Mouse (Mus musculus) C2C12 (cell line): ENCODE measurements around the gene Dgkk. TPM values are rescaled to one million over a fixed set of nuclear protein-coding genes. Genes with fewer than 3 reads are reported as not detected.
"Not testable (repeated sequence)": the region's sequence is repeated elsewhere in the genome, so short reads cannot be mapped to it uniquely, and the experiment has no call there.

ENCODE experiments used
- H3K27me3 ChIP-seq: one replicate; pipeline ENCODE4 v1.6.1; 2011; ENCODE audit not compliant: control insufficient read depth, insufficient read depth, insufficient read length
- H3K36me3 ChIP-seq: one replicate; pipeline ENCODE4 v1.6.1; 2011; ENCODE audit not compliant: control insufficient read depth, insufficient read depth
- H3K4me3 ChIP-seq: one replicate; pipeline ENCODE4 v1.5.1; 2011; ENCODE audit warnings: mild to moderate bottlenecking, control low read depth; ENCODE audit not compliant: poor library complexity, insufficient read depth, severe bottlenecking
- H3K79me2 ChIP-seq: one replicate; pipeline ENCODE4 v1.6.1; 2011; ENCODE audit not compliant: control insufficient read depth, insufficient read depth
- H3K79me3 ChIP-seq: one replicate; pipeline ENCODE4 v1.6.1; 2011; ENCODE audit warnings: low read depth, control low read depth
- H3ac ChIP-seq: one replicate; pipeline ENCODE3; 2011; ENCODE audit warnings: low read depth; ENCODE audit not compliant: control insufficient read depth, insufficient read length
- CEBPB ChIP-seq: IDR thresholded peaks from one replicate; pipeline ENCODE4 v1.6.1; 2011; ENCODE audit warnings: low read depth, mild to moderate bottlenecking, control low read depth, moderate library complexity
- CTCF ChIP-seq: IDR thresholded peaks from one replicate; pipeline ENCODE4 v1.5.1; 2011; ENCODE audit not compliant: control insufficient read depth, insufficient read depth, insufficient read length
- FOSL1 ChIP-seq: IDR thresholded peaks from one replicate; pipeline ENCODE4 v1.8.0; 2011; ENCODE audit warnings: mild to moderate bottlenecking, low read length; ENCODE audit not compliant: poor library complexity, insufficient read depth, severe bottlenecking
- MAX ChIP-seq: IDR thresholded peaks from one replicate; pipeline ENCODE4 v1.6.1; 2011; ENCODE audit warnings: mild to moderate bottlenecking, control low read depth
- MYOD1 ChIP-seq: IDR thresholded peaks from one replicate; pipeline ENCODE4 v1.6.1; 2011; ENCODE audit warnings: low read depth; ENCODE audit not compliant: control insufficient read depth, insufficient read length
- MYOG ChIP-seq: IDR thresholded peaks from one replicate; pipeline ENCODE4 v1.6.1; 2011; ENCODE audit not compliant: control insufficient read depth, insufficient read length; ENCODE audit errors: extremely low read depth
- USF1 ChIP-seq: IDR thresholded peaks from one replicate; pipeline ENCODE4 v1.6.1; 2011; ENCODE audit warnings: low read depth, mild to moderate bottlenecking, control low read depth, moderate library complexity
- long read RNA-seq, 2 experiments: library from polyadenylated mRNA; unstranded; transcript quantifications; one replicate each; pipeline ENCODE4 v2.0.0; 2019 to 2020
- polyA plus RNA-seq: library from polyadenylated mRNA; unstranded; fragments of >200 nt; fragmentation: generic; extraction: Trizol; gene quantifications from one replicate; pipeline ENCODE4 v1.2.1, GENCODE M21; 2012; ENCODE audit warnings: missing spikeins

Dgkk gene
- polyA plus RNA-seq, result not detected
- long read RNA-seq, experiment 1, result 0 reads
- long read RNA-seq, experiment 2, result 0 reads

DNA sequence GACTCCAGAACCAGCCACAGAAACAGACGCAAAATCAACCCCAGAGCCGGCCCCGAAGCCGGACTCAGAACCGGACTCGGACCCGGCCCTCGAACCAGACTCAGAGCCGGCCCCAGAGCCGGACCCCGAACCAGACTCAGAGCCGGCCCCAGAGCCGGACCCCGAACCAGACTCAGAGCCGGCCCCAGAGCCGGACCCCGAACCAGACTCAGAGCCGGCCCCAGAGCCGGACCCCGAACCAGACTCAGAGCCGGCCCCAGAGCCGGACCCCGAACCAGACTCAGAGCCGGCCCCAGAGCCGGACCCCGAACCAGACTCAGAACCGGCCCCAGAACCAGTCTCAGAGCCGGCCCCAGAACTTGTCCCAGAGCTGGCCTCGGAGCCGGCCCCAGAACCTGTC lies at the start of gene Dgkk:
TSS of gene Dgkk (plus strand) at position 301 of the 400 bp plus-strand sequence.
- H3K27me3 ChIP-seq, H3K36me3 ChIP-seq, H3K79me3 ChIP-seq, H3ac ChIP-seq, H3K79me2 ChIP-seq, H3K4me3 ChIP-seq: not testable (repeated sequence)

DNA sequence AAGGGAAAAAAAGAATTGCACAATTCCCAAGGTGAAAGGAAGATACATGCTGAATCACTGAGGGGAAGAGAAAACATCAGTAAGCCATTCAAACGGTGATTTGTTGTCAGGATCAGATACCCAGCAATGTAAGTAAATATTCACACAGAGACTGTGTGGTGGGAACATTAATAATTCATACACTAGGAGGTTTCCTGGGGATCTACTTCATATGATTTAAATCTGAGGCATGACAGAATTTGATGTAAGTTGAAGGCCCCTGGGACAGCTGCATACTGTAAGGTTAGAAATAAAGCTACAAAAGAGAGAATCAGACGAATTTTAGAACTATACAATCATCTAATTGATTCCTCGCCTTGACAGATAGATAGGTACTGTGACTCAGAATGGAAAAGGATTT lies 45.1 kb upstream of the Dgkk start:
- Histone ChIP-seq H3K4me3 (no peak overlapping the region), H3K79me2 (no peaks in the 10 kb centered on the region), H3K27me3 (no peaks in the 10 kb centered on the region), H3K79me3 (no peaks in the 10 kb centered on the region), H3ac (no peak overlapping the region), H3K36me3 (no peaks in the 10 kb centered on the region)
- TF ChIP-seq CTCF (no peak), MYOG (no peak), USF1 (no peak)

DNA sequence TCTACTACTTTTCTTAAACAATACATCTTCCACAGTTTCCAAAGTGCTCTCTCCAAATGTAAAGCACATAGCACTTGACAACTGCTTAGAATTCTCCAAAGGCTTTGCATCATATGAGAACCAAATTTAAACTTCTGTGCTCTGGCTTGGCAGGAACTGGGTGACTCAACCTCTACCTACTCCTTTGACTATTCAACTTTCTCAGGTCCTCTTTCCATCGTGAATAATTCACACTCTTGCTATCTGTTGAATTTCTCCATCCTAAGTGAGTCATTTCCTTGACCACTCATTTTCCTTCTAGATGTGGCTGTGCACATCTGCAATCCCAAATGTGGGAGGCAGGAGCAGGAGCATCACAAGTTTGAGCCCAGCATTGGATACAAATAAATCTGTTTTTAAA lies 28.4 kb upstream of the Dgkk start:
- H3K79me2 ChIP-seq, result no peaks in the 10 kb centered on the region
- no peaks in the 10 kb centered on the region for H3K79me3 ChIP-seq
- no peaks in the 10 kb centered on the region for H3K36me3 ChIP-seq
- no peak for TF ChIP-seq USF1
- no peak for TF ChIP-seq MYOG
- no peak for TF ChIP-seq CEBPB
- TF ChIP-seq MYOD1, result no peak
- TF ChIP-seq CTCF, result no peak
- TF ChIP-seq FOSL1, result no peak
- no peak for TF ChIP-seq MAX
- H3ac ChIP-seq, result no peak overlapping the region
- no peak overlapping the region for H3K4me3 ChIP-seq
- H3K27me3 ChIP-seq, result no peaks in the 10 kb centered on the region

DNA sequence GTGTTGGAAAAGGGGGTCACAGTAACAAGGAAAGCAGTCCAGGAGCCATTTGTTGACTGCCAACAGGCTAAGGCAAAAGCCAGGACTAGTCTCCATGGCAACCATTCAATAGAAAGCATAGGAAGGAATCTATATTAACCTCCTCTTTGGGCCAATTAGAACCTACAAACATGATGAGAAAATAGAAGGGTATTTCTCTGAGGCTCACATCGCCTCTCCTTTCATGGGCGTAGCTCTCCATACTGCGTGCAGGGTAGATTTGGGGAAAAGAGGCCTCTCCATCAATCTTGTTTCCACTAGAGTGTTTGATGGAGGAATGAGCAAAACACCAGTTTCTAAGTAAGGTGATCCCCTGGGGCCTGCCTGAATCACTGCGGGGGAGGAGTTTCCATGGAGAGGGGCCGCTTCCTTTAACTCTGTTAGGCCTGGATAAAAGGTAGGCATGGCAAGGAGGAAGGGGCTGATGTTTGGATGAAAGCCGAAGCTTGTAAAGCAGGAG lies 27.5 kb upstream of the Dgkk start:
- H3ac ChIP-seq, result no peak overlapping the region
- no peaks in the 10 kb centered on the region for H3K36me3 ChIP-seq
- no peak overlapping the region for H3K4me3 ChIP-seq
- TF ChIP-seq MAX (no peak), CTCF (no peak), FOSL1 (no peak), MYOD1 (no peak), USF1 (no peak), CEBPB (no peak), MYOG (no peak)
- no peaks in the 10 kb centered on the region for H3K79me2 ChIP-seq
- H3K79me3 ChIP-seq, result no peaks in the 10 kb centered on the region
- no peaks in the 10 kb centered on the region for H3K27me3 ChIP-seq

DNA sequence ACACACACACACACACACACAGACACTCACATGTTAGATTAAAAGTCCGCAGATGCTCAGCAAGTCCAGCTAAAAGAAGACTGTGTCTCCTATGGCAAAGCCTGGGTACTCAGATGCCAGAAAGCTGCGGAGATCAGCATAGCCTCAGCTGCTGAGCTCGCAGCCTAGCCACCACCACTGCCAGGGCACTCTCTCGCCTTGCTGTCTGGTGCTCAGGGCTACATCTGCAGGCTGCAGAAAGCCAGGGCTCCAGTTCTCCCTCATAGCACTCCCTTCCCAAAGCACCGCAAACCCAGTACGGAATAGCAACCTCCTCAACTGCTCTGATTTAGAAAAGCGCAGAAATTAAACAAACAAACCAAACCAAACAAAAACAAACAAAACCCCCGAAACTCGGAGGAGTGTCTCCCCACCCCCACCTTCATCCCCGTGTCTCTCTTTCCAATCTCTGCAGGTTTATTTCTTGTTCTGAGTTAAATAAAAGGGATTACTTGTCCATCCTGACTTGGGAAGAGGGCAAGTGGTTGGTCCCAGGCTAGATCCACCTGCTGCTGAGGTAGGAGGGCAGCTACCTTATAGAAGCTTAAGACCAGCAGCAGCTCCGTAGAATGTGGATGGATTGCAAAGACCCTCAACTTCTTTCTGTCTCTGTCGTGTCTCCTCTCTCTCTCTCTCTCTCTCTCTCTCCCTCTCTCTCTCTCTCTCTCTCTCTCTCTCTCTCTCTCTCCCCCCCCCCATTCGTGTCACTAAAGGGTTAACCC lies 1.4 kb upstream of the Dgkk start:
- no peak overlapping the region for H3ac ChIP-seq
- peaks cover 10% of the 10 kb centered on the region for H3K27me3 ChIP-seq
- H3K36me3 ChIP-seq, result no peaks in the 10 kb centered on the region
- no peaks in the 10 kb centered on the region for H3K79me2 ChIP-seq
- TF ChIP-seq CTCF (no peak), MAX (no peak), USF1 (no peak), MYOD1 (no peak), MYOG (no peak), CEBPB (no peak), FOSL1 (no peak)
- H3K4me3 ChIP-seq, result no peak overlapping the region
- H3K79me3 ChIP-seq, result no peaks in the 10 kb centered on the region

DNA sequence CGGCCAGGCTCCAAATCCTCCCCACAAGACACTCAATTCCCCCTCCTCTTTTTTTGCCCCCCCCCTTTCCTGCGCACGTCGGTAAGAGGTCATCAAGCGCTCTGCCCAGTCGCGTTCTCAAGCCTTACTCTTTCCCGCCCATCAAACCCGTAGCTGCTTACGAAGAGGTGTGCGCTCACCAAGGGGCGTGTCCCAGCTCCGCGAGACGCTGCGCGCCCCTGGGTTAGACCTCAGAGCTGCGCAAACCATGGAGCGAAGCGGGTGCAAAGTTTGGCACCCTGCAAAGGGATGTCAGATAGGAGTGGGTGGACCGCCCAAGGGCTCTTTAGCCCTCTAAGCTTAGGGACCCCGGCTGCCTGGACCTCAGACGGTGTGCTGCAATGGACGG lies 862 bp upstream of the Dgkk start:
- Histone ChIP-seq H3ac (no peak overlapping the region), H3K27me3 (peaks cover 10% of the 10 kb centered on the region), H3K79me2 (no peaks in the 10 kb centered on the region), H3K79me3 (no peaks in the 10 kb centered on the region), H3K4me3 (no peak overlapping the region), H3K36me3 (no peaks in the 10 kb centered on the region)
- no peak for TF ChIP-seq MYOG
- no peak for TF ChIP-seq MYOD1
- TF ChIP-seq MAX, result no peak
- no peak for TF ChIP-seq USF1
- no peak for TF ChIP-seq CEBPB
- no peak for TF ChIP-seq FOSL1
- TF ChIP-seq CTCF, result no peak
